Mouse (Mus musculus) ES-Bruce4 (cell line): ENCODE results near the gene Spast. TPM values are rescaled to one million over a fixed set of nuclear protein-coding genes. Genes with fewer than 3 reads are reported as not detected.
"Not testable (repeated sequence)": the region's sequence is repeated elsewhere in the genome, so short reads cannot be mapped to it uniquely, and the experiment has no call there.

Source experiments
- H3K27ac ChIP-seq: 2 replicates; pipeline ENCODE4 v1.5.1; 2012; ENCODE audit warnings: low read length, inconsistent platforms; ENCODE audit not compliant: insufficient read depth
- H3K27me3 ChIP-seq: 2 replicates; pipeline ENCODE4 v1.6.1; 2012; ENCODE audit warnings: mild to moderate bottlenecking, low read length, inconsistent platforms; ENCODE audit not compliant: control insufficient read depth, poor library complexity, insufficient read depth, severe bottlenecking
- H3K36me3 ChIP-seq: 2 replicates; pipeline ENCODE4 v1.6.1; 2012; ENCODE audit warnings: inconsistent platforms, mild to moderate bottlenecking, low read length, moderate library complexity; ENCODE audit not compliant: control insufficient read depth, poor library complexity, insufficient read depth, severe bottlenecking
- H3K4me1 ChIP-seq: one replicate; pipeline ENCODE4 v1.8.1; 2011; ENCODE audit warnings: low read length; ENCODE audit not compliant: control insufficient read depth, insufficient read depth
- H3K4me3 ChIP-seq: 2 replicates; pipeline ENCODE4 v1.5.1; 2011; ENCODE audit warnings: low read depth, mild to moderate bottlenecking, low read length
- H3K9ac ChIP-seq: 2 replicates; pipeline ENCODE4 v1.6.1; 2012; ENCODE audit warnings: low read depth, mild to moderate bottlenecking, inconsistent platforms; ENCODE audit not compliant: poor library complexity, severe bottlenecking
- H3K9me3 ChIP-seq: replicated peaks from 2 replicates; pipeline ENCODE4 v1.6.1; 2012; ENCODE audit warnings: mild to moderate bottlenecking, low read length, inconsistent platforms; ENCODE audit not compliant: control insufficient read depth, poor library complexity, insufficient read depth, severe bottlenecking
- CTCF ChIP-seq: IDR thresholded peaks from one replicate; pipeline ENCODE4 v1.8.1; 2011; ENCODE audit warnings: low read depth, low read length
- EP300 ChIP-seq: IDR thresholded peaks from 2 replicates; pipeline ENCODE4 v1.6.1; 2011; ENCODE audit warnings: low read depth, low read length; ENCODE audit not compliant: insufficient read depth
- POLR2A ChIP-seq: IDR thresholded peaks from one replicate; pipeline ENCODE4 v1.8.1; 2011; ENCODE audit warnings: low read length; ENCODE audit not compliant: insufficient read depth
- polyA plus RNA-seq: library from polyadenylated mRNA; stranded (reverse); fragments of >200 nt; gene quantifications from 2 replicates; pipeline ENCODE4 v1.2.4, GENCODE M21; 2011; ENCODE audit warnings: low read depth; ENCODE audit not compliant: missing spikeins, insufficient read depth, insufficient read length

Spast gene
- polyA plus RNA-seq, 1 experiment, result 30.6 TPM

- no peak for TF ChIP-seq CTCF
- TF ChIP-seq POLR2A, result no peak
- no peak for TF ChIP-seq EP300
- peak overlapping the region; percentile 96 for H3K9ac ChIP-seq
- H3K36me3 ChIP-seq, result peaks cover 5% of the 10 kb centered on the region
- no peak overlapping the region; the same call in 1 of the 2 replicates for H3K27ac ChIP-seq
- H3K9me3 ChIP-seq, result no peaks in the 10 kb centered on the region
- no peaks in the 10 kb centered on the region for H3K4me1 ChIP-seq
- H3K27me3 ChIP-seq, result no peaks in the 10 kb centered on the region
- peak overlapping the region; percentile 92 for H3K4me3 ChIP-seq
Observed at GRCm38 (mm10) chr17:74294426-74295025, 44.3 kb upstream of the Spast start.

- Histone ChIP-seq H3K4me3 (peak within 1 kb of the TSS; percentile 92), H3K27ac (peak within 1 kb of the TSS; percentile 83), H3K9me3 (no peaks in the 10 kb centered on the region), H3K4me1 (no peaks in the 10 kb centered on the region), H3K36me3 (peaks cover 9% of the 10 kb centered on the region), H3K27me3 (no peaks in the 10 kb centered on the region), H3K9ac (peak within 1 kb of the TSS; percentile 96)
- TF ChIP-seq POLR2A (no peak), EP300 (no peak), CTCF (no peak)
Observed at GRCm38 (mm10) chr17:74295026-74295970, 43.5 kb upstream of the Spast start, which contains the start of gene Memo1. Gene Memo1, minus strand, starts transcription at chr17:74295521.

- H3K9me3 ChIP-seq, result no peaks in the 10 kb centered on the region
- peak overlapping the region; percentile 96 for H3K9ac ChIP-seq
- H3K27ac ChIP-seq, result no peak overlapping the region
Observed at GRCm38 (mm10) chr17:74296076-74296823, 42.5 kb upstream of the Spast start.

GRCm38 (mm10) chr17:74296991-74297390 lies 41.8 kb upstream of the Spast start:
- not testable (repeated sequence) for H3K9me3 ChIP-seq, H3K27me3 ChIP-seq, H3K36me3 ChIP-seq, H3K4me1 ChIP-seq, H3K27ac ChIP-seq, H3K9ac ChIP-seq, H3K4me3 ChIP-seq

More at GRCm38 (mm10) chr17:74296076-74296823, 42.5 kb upstream of the Spast start:
- no peaks in the 10 kb centered on the region for H3K4me1 ChIP-seq
- peak overlapping the region; percentile 73; the same call in 1 of the 2 replicates for H3K4me3 ChIP-seq
- H3K36me3 ChIP-seq, result peaks cover 9% of the 10 kb centered on the region
- TF ChIP-seq EP300 (no peak), CTCF (peak; percentile 67), POLR2A (no peak)
- H3K27me3 ChIP-seq, result no peaks in the 10 kb centered on the region

- H3K27me3 ChIP-seq, result no peaks in the 10 kb centered on the region
- H3K4me1 ChIP-seq, result no peaks in the 10 kb centered on the region
- no peak overlapping the region for H3K9ac ChIP-seq
- H3K36me3 ChIP-seq, result peaks cover 13% of the 10 kb centered on the region
- H3K27ac ChIP-seq, result peak overlapping the region; percentile 21; the same call in 1 of the 2 replicates
- no peak overlapping the region for H3K4me3 ChIP-seq
- H3K9me3 ChIP-seq, result no peaks in the 10 kb centered on the region
- TF ChIP-seq POLR2A, result no peak
- no peak for TF ChIP-seq EP300
- TF ChIP-seq CTCF, result no peak
Observed at GRCm38 (mm10) chr17:74300089-74300488, 38.7 kb upstream of the Spast start.
